Mouse (Mus musculus): Measurements from ENCODE around the gene Gm11567.
"Not testable (repeated sequence)": the region's sequence is repeated elsewhere in the genome, so short reads cannot be mapped to it uniquely, and the experiment has no call there.

Gm11567 gene
- long read RNA-seq, experiment 1 = 0 reads
- long read RNA-seq, experiment 2 = 0 reads

GRCm38 (mm10) chr11:99878887-99879286 lies at the start of gene Gm11567:
Gene Gm11567, plus strand, starts transcription at chr11:99879187.
- intact Hi-C loops (cut with DNase I) = not testable (repeated sequence)

- intact Hi-C loops (cut with DNase I) = no loop called here
Measured at GRCm38 (mm10) chr11:99837966-99838365, 41.0 kb upstream of the Gm11567 start, which contains the start of gene 2300003K06Rik. Gene 2300003K06Rik, minus strand, starts transcription at chr11:99838066.

DNA sequence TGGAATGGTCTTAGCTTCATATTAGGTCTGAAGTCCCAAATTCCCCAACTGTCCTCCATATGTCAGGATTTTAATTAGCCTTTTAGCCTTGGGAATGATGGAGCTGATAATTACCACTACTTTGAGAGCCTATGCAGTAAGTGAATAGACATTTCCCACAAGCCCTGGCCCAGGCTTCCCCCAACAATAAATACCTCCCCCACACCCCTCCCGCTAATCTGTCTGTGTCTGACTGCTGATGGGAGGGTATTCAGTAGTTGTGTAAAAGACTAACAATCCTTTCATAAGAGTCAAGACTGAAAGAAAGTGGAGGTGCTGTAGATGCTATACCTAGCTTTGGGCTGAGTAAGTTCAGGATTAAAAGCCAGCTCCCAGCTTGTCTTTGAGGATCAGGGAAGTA lies 36.8 kb upstream of the Gm11567 start:
- intact Hi-C loops (cut with DNase I) = no loop called here

GRCm38 (mm10) chr11:99846746-99847145 lies 32.2 kb upstream of the Gm11567 start:
- intact Hi-C loops (cut with DNase I) = no loop called here

DNA sequence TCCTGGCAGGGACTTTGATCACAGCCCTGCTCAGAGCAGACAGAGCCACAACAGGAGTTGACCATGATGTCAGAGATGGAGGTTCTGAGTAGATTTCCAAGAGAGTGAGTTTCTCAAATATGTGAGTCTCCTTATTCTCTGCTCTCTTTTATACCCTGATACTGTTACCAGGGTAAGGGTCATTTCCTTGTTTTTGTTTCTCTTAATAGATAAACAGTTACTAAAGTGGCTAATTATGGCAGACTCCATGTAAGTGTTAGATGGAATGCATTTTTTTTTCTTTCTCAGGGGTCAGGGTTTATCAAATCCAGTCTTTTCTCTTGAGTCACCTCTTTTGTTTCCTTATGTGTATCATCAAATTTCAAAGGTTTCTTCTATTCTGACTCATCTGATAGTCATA lies 27.5 kb upstream of the Gm11567 start, which contains the start of gene Krtap4-16:
Gene Krtap4-16, minus strand, starts transcription at position 101 of the 400 bp plus-strand sequence.
- intact Hi-C loops (cut with DNase I) = no loop called here

GRCm38 (mm10) chr11:99854121-99854520 lies 24.9 kb upstream of the Gm11567 start:
- intact Hi-C loops (cut with DNase I) = no loop called here

GRCm38 (mm10) chr11:99857617-99858016 lies 21.4 kb upstream of the Gm11567 start, which contains the start of gene Gm11568:
Gene Gm11568, plus strand, starts transcription at chr11:99857917.
- intact Hi-C loops (cut with DNase I) = no loop called here

GRCm38 (mm10) chr11:99858761-99859160 lies 20.2 kb upstream of the Gm11567 start:
- intact Hi-C loops (cut with DNase I) = no loop called here

DNA sequence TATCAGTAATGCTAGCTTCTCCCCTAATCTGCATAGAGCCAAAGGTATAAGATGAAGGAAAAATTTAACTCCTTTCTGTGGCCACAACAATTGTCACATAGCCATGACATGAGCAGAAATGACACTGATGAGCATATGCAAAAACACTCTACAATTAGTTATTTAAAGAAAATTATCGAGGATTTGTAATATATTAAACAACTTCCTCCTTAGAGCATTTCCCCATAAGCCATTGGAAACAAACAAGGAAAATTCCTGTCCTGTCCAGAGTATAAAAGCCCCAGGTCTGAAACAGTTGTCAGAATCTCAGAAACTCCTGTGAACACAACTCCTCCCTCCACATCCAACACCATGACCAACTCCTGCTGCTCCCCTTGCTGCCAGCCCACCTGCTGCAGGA lies 14.8 kb upstream of the Gm11567 start, which contains the start of gene Gm11559:
Gene Gm11559, plus strand, starts transcription at position 301 of the 400 bp plus-strand sequence.
- intact Hi-C loops (cut with DNase I) = not testable (repeated sequence)

DNA sequence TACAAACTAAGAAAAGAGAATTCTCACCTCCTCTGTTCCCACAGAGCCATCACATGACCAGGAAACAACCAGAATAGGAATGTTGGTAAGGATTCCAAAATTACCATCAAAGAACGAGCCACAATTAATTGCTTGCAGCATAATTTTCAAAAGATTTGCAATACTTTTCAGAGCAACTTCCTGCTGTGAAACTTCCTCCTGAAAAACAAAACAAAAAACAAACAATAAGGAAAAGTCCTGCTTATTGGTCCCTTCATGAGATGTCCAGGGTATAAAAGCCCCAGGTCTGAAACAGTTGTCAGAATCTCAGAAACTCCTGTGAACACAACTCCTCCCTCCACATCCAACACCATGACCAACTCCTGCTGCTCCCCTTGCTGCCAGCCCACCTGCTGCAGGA lies 5.9 kb upstream of the Gm11567 start, which contains the start of gene Krtap9-1:
Gene Krtap9-1, plus strand, starts transcription at position 301 of the 400 bp plus-strand sequence.
- intact Hi-C loops (cut with DNase I) = not testable (repeated sequence)

GRCm38 (mm10) chr11:99907620-99908019 lies 28.6 kb downstream of the Gm11567 start, which contains the start of gene Krtap31-1:
Gene Krtap31-1, plus strand, starts transcription at chr11:99907920.
- intact Hi-C loops (cut with DNase I) = no loop called here

GRCm38 (mm10) chr11:99914451-99914850 lies 35.5 kb downstream of the Gm11567 start, which contains the start of gene Gm11565:
Gene Gm11565, plus strand, starts transcription at chr11:99914751.
- intact Hi-C loops (cut with DNase I) = no loop called here
